Mouse (Mus musculus) kidney, postnatal 0 days (tissue): ENCODE data around the gene Tcf15. TPM values are rescaled to one million over a fixed set of nuclear protein-coding genes. Genes with fewer than 3 reads are reported as not detected.
A peak's percentile ranks its signal among the peaks of the same experiment; 100 is the strongest.

Experiments used
- ATAC-seq: fragments of 200-750 bp; cut with Nextera tagmentation; replicated peaks from 2 replicates; pipeline ENCODE4 v1.8.0; 2017; ENCODE audit warnings: low read depth, moderate number of reproducible peaks, moderate TSS enrichment, moderate library complexity; ENCODE audit not compliant: low FRiP score
- DNase-seq: peaks from one replicate; pipeline ENCODE4 v3.0.0-alpha.2; 2016; ENCODE audit warnings: low spot score
- H3K27ac ChIP-seq: fragments of 300-500 bp; sonication (generic); 2 replicates; pipeline ENCODE4 v1.5.1; 2014; ENCODE audit warnings: mild to moderate bottlenecking
- H3K27me3 ChIP-seq: fragments of 300-500 bp; sonication (generic); 2 replicates; pipeline ENCODE4 v1.6.1; 2014; ENCODE audit warnings: low read length, mixed read lengths; ENCODE audit not compliant: insufficient read depth
- H3K36me3 ChIP-seq: fragments of 300-500 bp; sonication (generic); 2 replicates; pipeline ENCODE4 v1.6.1; 2014; ENCODE audit warnings: low read length, mixed read lengths; ENCODE audit not compliant: insufficient read depth
- H3K4me1 ChIP-seq: fragments of 300-500 bp; sonication (generic); replicated peaks from 2 replicates; pipeline ENCODE4 v1.6.1; 2014; ENCODE audit warnings: antibody characterized with exemption, low read length, mixed read lengths; ENCODE audit not compliant: insufficient read depth
- H3K4me2 ChIP-seq: fragments of 300-500 bp; sonication (generic); 2 replicates; pipeline ENCODE4 v1.6.1; 2014; ENCODE audit warnings: mild to moderate bottlenecking, low read length, moderate library complexity, mixed read lengths
- H3K4me3 ChIP-seq: fragments of 300-500 bp; sonication (generic); replicated peaks from 2 replicates; pipeline ENCODE4 v1.5.1; 2014; ENCODE audit warnings: low read depth, low read length
- H3K9ac ChIP-seq: fragments of 300-500 bp; sonication (generic); 2 replicates; pipeline ENCODE4 v1.6.1; 2014; ENCODE audit warnings: low read depth, low read length
- H3K9me3 ChIP-seq: fragments of 300-500 bp; sonication (generic); replicated peaks from 2 replicates; pipeline ENCODE4 v1.6.1; 2016; ENCODE audit warnings: low read length, inconsistent platforms, mixed read lengths
- CTCF ChIP-seq: IDR thresholded peaks from 2 replicates; pipeline ENCODE4 v1.5.1; 2016; ENCODE audit warnings: antibody characterized with exemption, low read depth, mild to moderate bottlenecking, moderate library complexity
- WGBS: fragments of 180-500 bp; shearing (Covaris S2); extraction: QIAGEN DNeasy Blood & Tissue Kit; methylation state at CpG from one replicate; pipeline ENCODE4 v1.1.7; 2014; 5-methylcytosine and 5-hydroxymethylcytosine counted together
- polyA plus RNA-seq: library from polyadenylated mRNA; unstranded; fragments of >200 nt; fragmentation: Nextera tagmentation; extraction: Ambion mirVana; gene quantifications from 2 replicates; pipeline ENCODE4 v1.2.1, GENCODE M21; 2015

Tcf15 gene
- polyA plus RNA-seq, 1 experiment from 2014 or later = 15.5 TPM

DNA sequence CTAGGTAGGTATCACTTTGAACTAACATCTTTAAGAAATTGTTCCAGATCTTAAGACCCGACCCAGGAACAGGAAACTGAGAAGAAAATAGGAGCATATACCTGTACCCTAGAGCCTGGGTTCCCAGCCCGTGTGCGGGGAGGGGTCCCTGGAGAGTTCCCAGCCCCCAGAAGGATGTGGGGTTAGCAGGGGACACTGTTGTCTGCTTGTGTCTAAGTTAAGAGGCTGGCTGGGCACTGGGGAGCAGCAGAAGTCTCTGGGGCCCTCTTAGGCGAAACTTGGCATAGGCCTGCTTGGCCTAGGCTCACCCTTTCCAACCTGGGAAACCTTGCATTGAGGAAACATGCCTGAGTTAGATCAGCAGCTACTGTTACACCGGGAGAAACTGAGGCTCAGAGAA is 1.1 kb downstream of the Tcf15 start:
- 65% methylated on average over 5 of the region's 5 CpGs for WGBS
- peaks cover 25% of the 10 kb centered on the region; the same call in 1 of the 2 replicates for H3K4me1 ChIP-seq
- no peak overlapping the region for H3K27ac ChIP-seq
- peak overlapping the region; percentile 40 for H3K4me3 ChIP-seq
- peak overlapping the region; percentile 81 for H3K4me2 ChIP-seq
- TF ChIP-seq CTCF = no peak
- no peaks in the 10 kb centered on the region for H3K9me3 ChIP-seq
- no peak for DNase-seq
- H3K9ac ChIP-seq = no peak overlapping the region
- no peaks in the 10 kb centered on the region for H3K36me3 ChIP-seq
- H3K27me3 ChIP-seq = peaks cover 18% of the 10 kb centered on the region; the same call in 1 of the 2 replicates
- no peak for ATAC-seq

DNA sequence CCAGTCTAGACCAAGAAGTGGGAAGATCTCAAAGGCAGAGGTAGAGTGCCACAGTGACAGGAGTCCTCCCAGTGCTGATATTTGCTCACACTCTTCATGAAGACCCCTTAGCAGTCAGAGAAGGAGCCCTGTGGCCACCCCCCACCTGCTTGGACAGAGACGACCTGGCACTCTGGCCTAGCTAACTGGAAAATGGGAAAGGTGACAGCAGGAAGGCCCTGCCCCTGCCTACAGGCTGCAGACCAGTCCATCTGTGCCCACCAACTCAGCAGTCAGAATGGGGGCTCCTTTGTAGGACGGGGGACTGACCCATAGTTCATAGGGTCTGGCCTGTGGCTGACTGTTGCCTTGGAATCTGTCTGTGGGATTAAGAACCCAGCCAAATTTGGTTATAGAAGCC is 2.4 kb downstream of the Tcf15 start:
- no peak overlapping the region for H3K9ac ChIP-seq
- 76% methylated on average over 2 of the region's 2 CpGs for WGBS
- H3K36me3 ChIP-seq = no peaks in the 10 kb centered on the region
- no peaks in the 10 kb centered on the region for H3K9me3 ChIP-seq
- peaks cover 18% of the 10 kb centered on the region; the same call in 1 of the 2 replicates for H3K27me3 ChIP-seq
- no peak overlapping the region for H3K4me3 ChIP-seq
- H3K27ac ChIP-seq = no peak overlapping the region
- ATAC-seq (no peak), DNase-seq (no peak)
- H3K4me1 ChIP-seq = peaks cover 25% of the 10 kb centered on the region; the same call in 1 of the 2 replicates
- peak overlapping the region; percentile 81; the same call in 1 of the 2 replicates for H3K4me2 ChIP-seq
- TF ChIP-seq CTCF = no peak

DNA sequence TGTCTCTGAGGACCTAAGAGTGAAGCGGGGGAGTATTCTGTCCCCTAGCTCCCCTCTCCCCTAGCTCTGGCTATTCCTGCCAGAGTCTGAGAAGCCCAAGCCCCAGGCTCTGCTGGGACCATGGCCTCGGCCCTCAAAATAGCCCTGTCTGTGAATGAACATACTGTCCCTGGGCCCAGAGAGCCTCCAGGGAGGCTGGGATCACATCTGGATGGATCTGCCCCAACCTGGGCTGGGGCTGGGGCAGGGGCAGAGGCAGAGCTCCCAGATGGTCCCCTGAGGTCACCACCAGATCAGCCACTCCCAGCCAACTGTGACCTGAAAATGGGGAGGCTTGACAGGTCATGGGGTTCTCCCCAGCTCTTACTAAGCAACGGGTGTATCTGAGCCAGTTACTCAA is 3.7 kb downstream of the Tcf15 start:
- no peak for ATAC-seq
- Histone ChIP-seq H3K36me3 (no peaks in the 10 kb centered on the region), H3K27me3 (peaks cover 18% of the 10 kb centered on the region; the same call in 1 of the 2 replicates), H3K27ac (no peak overlapping the region), H3K4me1 (peaks cover 21% of the 10 kb centered on the region; the same call in 1 of the 2 replicates), H3K9ac (no peak overlapping the region), H3K9me3 (no peaks in the 10 kb centered on the region), H3K4me3 (no peak overlapping the region), H3K4me2 (no peak overlapping the region)
- DNase-seq = no peak
- no peak for TF ChIP-seq CTCF
- WGBS = 58% methylated on average over 3 of the region's 3 CpGs

DNA sequence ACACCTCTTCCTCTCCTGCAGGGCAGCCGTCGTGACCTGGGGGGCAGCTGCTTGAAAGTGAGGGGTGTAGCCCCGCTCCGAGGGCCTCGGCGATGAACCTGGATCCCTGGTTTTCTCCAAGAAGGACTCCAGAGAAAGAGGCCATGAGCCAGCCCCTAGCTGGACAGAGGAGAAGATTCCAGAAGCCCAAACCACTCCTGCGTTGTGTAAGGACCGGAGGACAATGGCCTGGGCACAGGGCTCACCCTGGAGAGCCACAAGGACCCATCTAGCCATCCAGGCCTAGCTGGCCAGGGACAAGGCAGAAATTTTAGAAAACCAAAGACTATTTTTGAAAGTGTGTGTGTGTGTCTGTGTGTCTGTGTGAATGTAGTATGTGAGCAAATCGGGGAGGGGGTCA is 5.3 kb downstream of the Tcf15 start:
- Histone ChIP-seq H3K27me3 (peaks cover 13% of the 10 kb centered on the region; the same call in 1 of the 2 replicates), H3K4me2 (no peak overlapping the region), H3K4me1 (peaks cover 7% of the 10 kb centered on the region; the same call in 1 of the 2 replicates), H3K9me3 (no peaks in the 10 kb centered on the region), H3K27ac (no peak overlapping the region), H3K9ac (no peak overlapping the region), H3K4me3 (no peak overlapping the region), H3K36me3 (no peaks in the 10 kb centered on the region)
- DNase-seq (no peak), ATAC-seq (no peak)
- TF ChIP-seq CTCF = no peak
- WGBS = 88% methylated on average over 9 of the region's 9 CpGs

DNA sequence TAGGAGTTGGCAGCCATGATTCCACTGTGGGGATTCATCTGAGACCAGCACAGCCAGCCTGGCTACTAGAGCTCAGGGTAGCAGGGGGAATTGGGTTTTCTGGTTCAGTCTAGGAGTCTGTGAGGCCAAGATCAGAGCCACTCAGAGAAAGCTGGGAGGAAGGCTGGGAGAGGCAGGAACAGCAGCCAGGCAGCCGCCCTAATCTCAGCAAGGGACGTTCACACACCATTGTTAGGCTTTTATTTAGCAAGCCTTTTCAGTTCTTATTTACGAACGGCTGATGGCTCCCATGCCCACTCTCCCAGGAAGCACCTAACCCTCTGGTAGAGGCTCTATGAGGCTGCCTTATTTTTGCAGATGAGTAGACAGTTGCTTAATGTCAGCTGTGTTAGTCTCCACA is 6.5 kb downstream of the Tcf15 start:
- no peak overlapping the region for H3K4me3 ChIP-seq
- no peaks in the 10 kb centered on the region for H3K4me1 ChIP-seq
- ATAC-seq = no peak
- H3K9ac ChIP-seq = no peak overlapping the region
- 46% methylated on average over 4 of the region's 4 CpGs for WGBS
- TF ChIP-seq CTCF = no peak
- no peaks in the 10 kb centered on the region for H3K9me3 ChIP-seq
- H3K36me3 ChIP-seq = no peaks in the 10 kb centered on the region
- H3K27me3 ChIP-seq = 0 out of 2 replicates have a peak, but pooled peaks cover under 1% of the 10 kb centered on the region
- no peak for DNase-seq
- no peak overlapping the region for H3K4me2 ChIP-seq
- H3K27ac ChIP-seq = no peak overlapping the region

DNA sequence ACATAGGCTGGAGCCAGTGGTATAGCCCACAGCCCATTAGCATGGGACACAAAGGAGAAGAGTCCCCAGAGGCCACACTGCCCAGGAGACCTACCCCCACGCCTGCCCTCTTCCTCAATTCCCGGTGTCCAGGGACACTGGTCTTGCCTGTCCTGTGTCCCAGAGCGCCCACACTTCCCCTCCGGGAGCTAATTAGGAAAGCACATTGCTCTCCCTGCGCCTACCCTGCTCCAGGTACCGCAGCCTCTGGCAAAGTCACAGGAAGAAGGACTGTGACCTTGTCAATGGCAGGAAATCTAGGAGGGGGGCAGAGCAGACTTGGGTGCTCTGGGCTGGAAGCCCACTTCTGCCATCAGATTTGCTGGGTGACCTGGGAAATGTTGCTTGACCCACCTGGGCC is 7.0 kb downstream of the Tcf15 start:
- ATAC-seq (no peak), DNase-seq (no peak)
- Histone ChIP-seq H3K4me2 (no peak overlapping the region), H3K27ac (no peak overlapping the region), H3K4me3 (no peak overlapping the region), H3K9me3 (no peaks in the 10 kb centered on the region), H3K4me1 (no peaks in the 10 kb centered on the region), H3K27me3 (no peaks in the 10 kb centered on the region), H3K9ac (no peak overlapping the region), H3K36me3 (no peaks in the 10 kb centered on the region)
- no peak for TF ChIP-seq CTCF
- WGBS = 61% methylated on average over 6 of the region's 6 CpGs

DNA sequence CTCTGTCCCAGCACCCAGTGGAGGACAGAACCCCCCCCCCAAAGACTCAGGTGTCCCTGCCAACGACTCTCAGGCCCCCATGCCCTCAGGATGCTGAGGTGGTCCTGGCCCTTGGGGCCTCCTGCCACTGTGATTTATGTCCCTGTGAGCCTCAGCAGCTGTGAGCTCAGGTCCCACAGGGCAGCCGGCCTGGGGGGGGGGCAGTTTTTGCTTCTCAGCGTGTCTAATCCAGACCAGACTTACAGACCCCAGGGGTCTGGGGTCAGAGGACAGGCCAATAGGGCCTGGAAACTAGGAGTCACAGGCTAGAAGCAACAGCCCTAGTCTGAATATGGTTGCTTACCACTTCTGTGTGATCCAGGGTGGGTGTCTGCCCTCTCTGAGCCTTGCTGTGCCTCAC is 10.0 kb downstream of the Tcf15 start:
- DNase-seq (no peak), ATAC-seq (no peak)
- Histone ChIP-seq H3K4me3 (no peak overlapping the region), H3K4me1 (no peaks in the 10 kb centered on the region), H3K27ac (no peak overlapping the region), H3K27me3 (no peaks in the 10 kb centered on the region), H3K9ac (no peak overlapping the region), H3K9me3 (no peaks in the 10 kb centered on the region), H3K36me3 (no peaks in the 10 kb centered on the region), H3K4me2 (no peak overlapping the region)
- 24% methylated on average over 3 of the region's 3 CpGs for WGBS
- TF ChIP-seq CTCF = no peak
